Mouse (Mus musculus): Measurements from ENCODE around the gene Cxcl14.

GRCm38 (mm10) chr13:56251176-56251923 lies 45.0 kb downstream of the Cxcl14 start:
- TF ChIP-seq CTCF (IDR thresholded peaks at IDR 0.05; ENCODE audit: low read depth, low read length) (no peak), POLR2A (IDR thresholded peaks at IDR 0.05; ENCODE audit: extremely low read depth, insufficient read depth, low read length) (no peak)

Data from liver, adult 2 months (tissue).